Mouse (Mus musculus) megakaryocyte, embryonic 14.5 days (primary cell): Measurements from ENCODE around the gene Ddx11.

Source experiments
- FLI1 ChIP-seq: IDR thresholded peaks from 2 replicates; pipeline ENCODE4 v1.6.1; 2012; ENCODE audit warnings: low read length, inconsistent platforms, mixed read lengths
- GATA1 ChIP-seq: IDR thresholded peaks from 3 replicates; pipeline ENCODE4 v1.6.1; 2012; ENCODE audit warnings: mixed read lengths, low read length, inconsistent platforms, borderline replicate concordance

DNA sequence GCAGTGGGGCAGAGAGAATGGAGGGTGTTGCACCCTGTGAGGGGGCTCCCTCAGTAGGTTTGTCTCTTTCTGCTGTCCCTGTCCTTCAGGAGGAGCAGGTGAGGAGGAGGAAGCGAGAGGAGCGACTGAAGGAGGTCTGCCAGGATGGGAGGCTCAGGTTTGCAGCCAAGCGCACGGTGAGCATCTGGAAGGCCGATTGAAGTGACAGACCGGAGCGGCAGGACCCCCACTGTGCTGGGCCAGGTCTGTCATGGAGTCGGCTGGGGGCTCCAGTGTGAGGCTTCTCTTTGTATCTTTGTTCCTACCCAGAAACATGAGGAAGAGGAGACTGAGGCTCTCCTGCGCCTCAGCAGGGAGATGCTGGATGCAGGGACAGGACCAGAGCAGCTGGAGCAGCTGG lies 7.1 kb downstream of the Ddx11 start:
- no peak for TF ChIP-seq GATA1
- no peak for TF ChIP-seq FLI1
